Mouse (Mus musculus) myocyte (in vitro differentiated cells): ENCODE measurements around the gene Wdpcp. TPM values are rescaled to one million over a fixed set of nuclear protein-coding genes. Genes with fewer than 3 reads are reported as not detected.

Experiments used
- H3K27me3 ChIP-seq: one replicate; pipeline ENCODE4 v1.6.1; 2011; ENCODE audit not compliant: control insufficient read depth, insufficient read depth, insufficient read length
- H3K36me3 ChIP-seq: one replicate; pipeline ENCODE4 v1.6.1; 2011; ENCODE audit not compliant: control insufficient read depth, insufficient read depth
- H3K4me2 ChIP-seq: one replicate; pipeline ENCODE4 v1.6.1; 2011; ENCODE audit warnings: low read depth, control low read depth
- H3K4me3 ChIP-seq: one replicate; pipeline ENCODE4 v1.5.1; 2011; ENCODE audit warnings: mild to moderate bottlenecking, control low read depth, moderate library complexity
- H3K79me2 ChIP-seq: one replicate; pipeline ENCODE4 v1.6.1; 2011; ENCODE audit not compliant: control insufficient read depth, insufficient read depth
- H3ac ChIP-seq: one replicate; pipeline ENCODE4 v1.6.1; 2011; ENCODE audit not compliant: control insufficient read depth, insufficient read length
- CEBPB ChIP-seq: IDR thresholded peaks from 2 replicates; pipeline ENCODE4 v1.6.1; 2011; ENCODE audit warnings: mild to moderate bottlenecking, moderate library complexity; ENCODE audit not compliant: poor library complexity, insufficient read depth, severe bottlenecking
- E2F4 ChIP-seq: IDR thresholded peaks from one replicate; pipeline ENCODE4 v1.6.1; 2011; ENCODE audit warnings: mild to moderate bottlenecking, control low read depth, moderate library complexity; ENCODE audit not compliant: insufficient read depth
- MAX ChIP-seq: IDR thresholded peaks from one replicate; pipeline ENCODE4 v1.6.1; 2011; ENCODE audit warnings: low read depth, mild to moderate bottlenecking, control low read depth
- MYOD1 ChIP-seq, 3 experiments: IDR thresholded peaks; one replicate each; pipeline ENCODE4 v1.6.1; 2011; ENCODE audit warnings: control low read depth in 2 of 3, low read depth in 2 of 3, mild to moderate bottlenecking in 2 of 3, moderate library complexity in 1 of 3; ENCODE audit not compliant: insufficient read length in 2 of 3, control insufficient read depth in 1 of 3
- MYOG ChIP-seq, 3 experiments: IDR thresholded peaks; one replicate each; pipeline ENCODE4 v1.6.1; 2011; ENCODE audit warnings: control low read depth in 2 of 3, low read depth in 2 of 3, mild to moderate bottlenecking in 2 of 3; ENCODE audit not compliant: insufficient read length in 2 of 3, control insufficient read depth in 1 of 3, insufficient read depth in 1 of 3
- POLR2A ChIP-seq: IDR thresholded peaks from one replicate; pipeline ENCODE4 v1.6.1; 2011; ENCODE audit warnings: low read depth, mild to moderate bottlenecking, control low read depth, moderate library complexity; ENCODE audit not compliant: insufficient read length
- POLR2AphosphoS2 ChIP-seq: IDR thresholded peaks from one replicate; pipeline ENCODE4 v1.6.1; 2011; ENCODE audit warnings: low read depth, control low read depth; ENCODE audit not compliant: insufficient read length
- REST ChIP-seq: IDR thresholded peaks from one replicate; pipeline ENCODE4 v1.6.1; 2011; ENCODE audit warnings: mild to moderate bottlenecking, control low read depth, moderate library complexity; ENCODE audit not compliant: insufficient read depth, insufficient read length
- SRF ChIP-seq: IDR thresholded peaks from one replicate; pipeline ENCODE4 v1.6.1; 2011; ENCODE audit warnings: low read depth; ENCODE audit not compliant: control insufficient read depth, insufficient read length
- TCF12 ChIP-seq: IDR thresholded peaks from one replicate; pipeline ENCODE4 v1.6.1; 2011; ENCODE audit warnings: mild to moderate bottlenecking, control low read depth; ENCODE audit not compliant: poor library complexity, insufficient read depth, severe bottlenecking
- TCF3 ChIP-seq: IDR thresholded peaks from one replicate; pipeline ENCODE4 v1.6.1; 2011; ENCODE audit warnings: low read depth, control low read depth; ENCODE audit not compliant: insufficient read length
- USF1 ChIP-seq: IDR thresholded peaks from one replicate; pipeline ENCODE4 v1.6.1; 2011; ENCODE audit warnings: low read depth, mild to moderate bottlenecking, control low read depth, moderate library complexity
- polyA plus RNA-seq: library from polyadenylated mRNA; unstranded; fragments of >200 nt; fragmentation: generic; extraction: Trizol; gene quantifications from one replicate; pipeline ENCODE4 v1.2.1, GENCODE M21; 2012; ENCODE audit warnings: missing spikeins

The Wdpcp gene
- polyA plus RNA-seq, 1 experiment, result 5.2 TPM

DNA sequence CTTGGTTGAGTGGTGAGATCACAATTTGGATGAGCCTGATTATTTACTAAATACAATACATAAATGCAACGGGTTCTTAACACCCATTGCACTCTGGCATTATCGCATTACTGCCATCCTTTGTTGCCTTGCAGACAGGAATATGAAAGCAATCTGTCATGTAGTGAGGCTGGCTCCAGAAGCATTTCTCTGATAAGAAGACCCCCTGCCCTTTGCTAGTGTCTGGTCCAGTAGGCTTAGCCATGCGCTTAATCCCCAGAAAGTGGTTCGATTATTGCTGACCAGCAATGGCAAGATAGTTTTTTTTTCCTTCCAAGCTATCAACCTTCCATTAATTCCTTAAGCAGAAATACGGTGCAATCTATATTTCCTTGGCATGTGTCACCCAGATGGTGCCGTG lies 122.1 kb downstream of the Wdpcp start:
- Histone ChIP-seq H3K79me2 (no peaks in the 10 kb centered on the region), H3K27me3 (no peaks in the 10 kb centered on the region), H3K4me2 (no peak overlapping the region), H3ac (no peak overlapping the region), H3K4me3 (no peak overlapping the region), H3K36me3 (no peaks in the 10 kb centered on the region)
- TF ChIP-seq E2F4, result no peak
- TF ChIP-seq MYOD1 (IDR thresholded peaks at IDR 0.05; ENCODE audit: control insufficient read depth in 1 of 3, insufficient read length in 2 of 3, low read depth in 2 of 3), result no peak
- no peak for TF ChIP-seq SRF

GRCm38 (mm10) chr11:21697642-21698041 lies 125.6 kb downstream of the Wdpcp start:
- no peaks in the 10 kb centered on the region for H3K27me3 ChIP-seq
- TF ChIP-seq REST (no peak), MYOG (IDR thresholded peaks at IDR 0.05; ENCODE audit: control insufficient read depth in 1 of 3, insufficient read depth in 1 of 3, insufficient read length in 2 of 3, low read depth in 2 of 3) (no peak), E2F4 (no peak), POLR2AphosphoS2 (no peak)
- no peaks in the 10 kb centered on the region for H3K79me2 ChIP-seq
- H3K4me3 ChIP-seq, result no peak overlapping the region
- no peak overlapping the region for H3ac ChIP-seq
- H3K4me2 ChIP-seq, result no peak overlapping the region
- H3K36me3 ChIP-seq, result no peaks in the 10 kb centered on the region

GRCm38 (mm10) chr11:21713508-21713907 lies 141.5 kb downstream of the Wdpcp start:
- TF ChIP-seq POLR2AphosphoS2, result no peak
- TF ChIP-seq MAX, result no peak
- no peak for TF ChIP-seq POLR2A
- no peak for TF ChIP-seq CEBPB
- no peak for TF ChIP-seq USF1
- TF ChIP-seq REST, result no peak
- no peak for TF ChIP-seq MYOG (IDR thresholded peaks at IDR 0.05; ENCODE audit: control insufficient read depth in 1 of 3, insufficient read depth in 1 of 3, insufficient read length in 2 of 3, low read depth in 2 of 3)
- no peak for TF ChIP-seq E2F4
- no peak for TF ChIP-seq MYOD1 (IDR thresholded peaks at IDR 0.05; ENCODE audit: control insufficient read depth in 1 of 3, insufficient read length in 2 of 3, low read depth in 2 of 3)
- TF ChIP-seq SRF, result no peak
- TF ChIP-seq TCF3, result no peak
- no peak for TF ChIP-seq TCF12
- Histone ChIP-seq H3K79me2 (no peaks in the 10 kb centered on the region), H3K27me3 (no peaks in the 10 kb centered on the region), H3K4me2 (no peak overlapping the region), H3ac (no peak overlapping the region), H3K4me3 (no peak overlapping the region), H3K36me3 (no peaks in the 10 kb centered on the region)

DNA sequence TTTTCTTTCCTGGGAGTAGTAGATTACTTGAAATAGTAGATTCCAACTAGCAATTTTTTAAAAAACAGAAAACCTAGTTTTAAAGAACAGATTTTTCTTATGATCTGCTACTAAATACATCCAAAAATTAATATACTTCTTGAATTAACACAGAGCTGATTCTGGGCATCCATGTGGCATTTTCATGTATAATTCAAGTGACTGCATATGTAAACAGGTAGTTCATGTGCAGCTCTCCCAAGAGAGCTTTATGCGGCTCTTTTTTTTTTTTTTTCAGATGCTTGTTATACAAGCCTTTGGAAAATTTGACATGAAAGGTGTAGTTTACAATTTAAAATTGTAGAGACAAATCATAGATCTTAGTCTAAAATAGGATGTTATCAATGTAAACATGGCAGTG lies 142.0 kb downstream of the Wdpcp start:
- H3K4me3 ChIP-seq, result no peak overlapping the region
- no peak overlapping the region for H3K4me2 ChIP-seq
- H3K27me3 ChIP-seq, result no peaks in the 10 kb centered on the region
- no peaks in the 10 kb centered on the region for H3K36me3 ChIP-seq
- TF ChIP-seq MYOG (IDR thresholded peaks at IDR 0.05; ENCODE audit: control insufficient read depth in 1 of 3, insufficient read depth in 1 of 3, insufficient read length in 2 of 3, low read depth in 2 of 3) (no peak), POLR2A (no peak), SRF (no peak), POLR2AphosphoS2 (no peak), TCF3 (no peak), TCF12 (no peak), MYOD1 (IDR thresholded peaks at IDR 0.05; ENCODE audit: control insufficient read depth in 1 of 3, insufficient read length in 2 of 3, low read depth in 2 of 3) (no peak), E2F4 (no peak), REST (no peak)
- H3K79me2 ChIP-seq, result no peaks in the 10 kb centered on the region
- H3ac ChIP-seq, result no peak overlapping the region

GRCm38 (mm10) chr11:21726329-21726728 lies 154.3 kb downstream of the Wdpcp start:
- TF ChIP-seq USF1, result peak; percentile 50
- TF ChIP-seq POLR2A, result no peak
- no peak overlapping the region for H3ac ChIP-seq
- H3K36me3 ChIP-seq, result no peaks in the 10 kb centered on the region
- no peak overlapping the region for H3K4me2 ChIP-seq
- no peaks in the 10 kb centered on the region for H3K79me2 ChIP-seq
- H3K4me3 ChIP-seq, result no peak overlapping the region
- no peaks in the 10 kb centered on the region for H3K27me3 ChIP-seq

- no peak for TF ChIP-seq CEBPB
- TF ChIP-seq SRF, result no peak
- no peak for TF ChIP-seq POLR2A
- TF ChIP-seq MYOG (IDR thresholded peaks at IDR 0.05; ENCODE audit: control insufficient read depth in 1 of 3, insufficient read depth in 1 of 3, insufficient read length in 2 of 3, low read depth in 2 of 3), result no peak
- no peaks in the 10 kb centered on the region for H3K27me3 ChIP-seq
- no peaks in the 10 kb centered on the region for H3K79me2 ChIP-seq
Measured at GRCm38 (mm10) chr11:21729056-21729455, 157.0 kb downstream of the Wdpcp start.

More at GRCm38 (mm10) chr11:21729056-21729455, 157.0 kb downstream of the Wdpcp start:
- Histone ChIP-seq H3K4me2 (no peak overlapping the region), H3K36me3 (no peaks in the 10 kb centered on the region), H3ac (no peak overlapping the region), H3K4me3 (no peak overlapping the region)
